Mouse (Mus musculus) activated CD4-positive, CD25-positive, alpha-beta regulatory T cell, adult 4 months (primary cell): ENCODE results near the gene Gm20929. TPM values are rescaled to one million over a fixed set of nuclear protein-coding genes. Genes with fewer than 3 reads are reported as not detected.
"Not testable (repeated sequence)": the region's sequence is repeated elsewhere in the genome, so short reads cannot be mapped to it uniquely, and the experiment has no call there.

Experiments used
- ATAC-seq: one replicate; pipeline ENCODE4 v1.8.0; 2017
- polyA plus RNA-seq, 2 experiments: library from polyadenylated mRNA; unstranded; fragments of 100-300 nt; shearing (Covaris generic); gene quantifications; one replicate each; pipeline ENCODE4 v1.2.1; 2017

The Gm20929 gene
- polyA plus RNA-seq = not detected

- ATAC-seq = not testable (repeated sequence)
Observed at GRCm38 (mm10) chrY:53843649-53844048, at the start of gene Gm20929. Gm20929 (plus strand) TSS chrY:53843949.
